Mouse (Mus musculus) central nervous system, embryonic 14 days (tissue): ENCODE data around the gene Smarcb1. TPM values are rescaled to one million over a fixed set of nuclear protein-coding genes. Genes with fewer than 3 reads are reported as not detected.

Experiments
- polyA plus RNA-seq: library from polyadenylated mRNA; depleted of rRNA; stranded (reverse); fragments of >200 nt; gene quantifications from 2 replicates; pipeline ENCODE4 v1.2.3, GENCODE M21; 2012; rRNA removed

The Smarcb1 gene
- polyA plus RNA-seq: 147 TPM in 2 replicates

DNA sequence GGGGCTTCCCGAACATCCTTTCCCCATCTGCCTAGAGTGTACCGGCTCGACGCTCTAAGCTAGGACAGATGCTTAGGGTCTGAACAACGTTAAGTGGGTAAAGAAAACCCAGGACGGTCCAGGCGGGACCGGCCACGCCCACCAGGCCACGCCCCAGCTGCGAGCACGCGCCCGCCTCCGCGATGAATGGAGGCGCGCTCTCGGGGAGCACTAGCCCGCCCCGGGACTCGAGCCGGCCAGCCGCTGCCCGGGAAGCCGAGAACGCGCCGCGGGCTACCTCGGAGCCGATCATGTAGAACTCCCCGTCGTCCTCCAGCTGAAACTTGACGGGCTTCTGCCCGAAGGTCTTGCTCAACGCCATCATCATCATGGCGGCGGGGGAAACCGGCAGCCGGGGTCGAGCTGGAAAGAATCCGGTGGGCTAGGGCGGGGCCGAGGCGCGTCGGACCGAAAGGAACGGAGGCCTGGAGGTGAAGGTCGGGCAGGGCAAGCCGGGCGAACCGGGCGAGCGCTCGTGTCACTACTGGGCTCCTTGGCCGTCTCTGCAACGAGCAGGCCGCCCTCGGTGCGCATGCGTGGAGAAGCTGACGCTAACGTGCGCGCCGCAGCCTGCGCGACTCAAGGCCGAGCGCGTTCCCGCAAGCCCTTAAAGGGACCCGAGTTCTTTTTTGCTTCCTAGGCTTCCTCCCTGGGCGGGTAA, at the start of gene Smarcb1:
Smarcb1 (minus strand) TSS at position 592 of the 700 bp plus-strand sequence.

GRCm38 (mm10) chr10:75954381-75954811, 33.0 kb upstream of the Smarcb1 start, which contains the start of gene Gm5134:
Gm5134 (plus strand) TSS chr10:75954514.

DNA sequence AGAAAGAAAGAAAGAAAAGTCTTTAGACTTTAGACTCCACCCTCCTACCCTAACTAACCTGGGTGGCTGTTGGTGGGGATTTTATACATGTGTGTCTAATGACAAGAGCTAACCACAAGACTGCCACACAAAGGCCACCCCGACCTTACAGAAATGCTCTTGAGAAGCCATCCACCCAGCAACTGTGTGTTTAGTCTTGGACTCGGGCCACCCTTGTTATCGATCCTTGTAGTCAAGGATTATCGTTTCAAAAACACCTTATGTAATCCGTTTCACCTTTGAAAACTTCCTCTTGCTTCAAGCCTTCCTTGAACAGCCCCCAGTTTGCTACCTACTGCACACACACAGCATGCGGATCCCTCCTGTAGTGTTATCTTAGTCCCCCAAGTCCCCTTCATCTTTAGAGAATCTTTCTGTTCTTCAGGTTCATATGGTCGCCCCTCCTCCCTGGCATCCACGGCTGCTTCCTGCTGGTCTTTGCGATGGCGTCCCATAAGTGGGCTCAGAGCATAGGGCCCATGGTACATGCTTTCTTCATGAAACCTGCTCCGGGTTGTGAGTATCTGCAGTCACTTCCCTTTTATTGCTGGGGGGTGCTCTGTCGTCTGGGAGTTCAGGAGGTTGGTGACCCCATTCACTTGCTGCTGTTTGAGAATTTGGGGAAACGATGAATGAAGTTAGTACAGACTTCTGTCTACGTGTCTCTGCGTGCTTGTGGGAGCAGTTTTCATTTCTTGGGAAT, 21.5 kb upstream of the Smarcb1 start, which contains the start of gene Vpreb3:
Vpreb3 (plus strand) TSS at position 322 of the 742 bp plus-strand sequence.

DNA sequence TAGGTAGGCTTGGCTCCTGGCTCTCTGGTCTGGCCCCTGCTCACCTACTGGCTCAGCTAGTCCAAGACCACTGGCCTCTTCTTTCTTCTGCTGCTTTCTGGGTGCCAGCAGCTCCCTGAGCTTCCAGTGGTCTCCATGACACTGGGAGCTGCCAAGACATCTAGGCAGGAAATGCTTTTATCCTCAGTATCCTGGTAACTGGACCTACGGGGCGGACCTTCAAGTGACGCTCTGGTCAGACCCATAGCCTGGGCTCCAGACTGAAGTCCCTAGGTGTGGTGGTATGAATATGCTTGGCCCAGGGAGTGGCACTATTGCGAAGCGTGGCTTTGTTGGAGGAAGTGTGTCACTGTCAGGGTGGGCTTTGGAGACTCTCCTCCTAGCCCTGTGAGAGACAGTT, 19.1 kb upstream of the Smarcb1 start, which contains the start of gene Gm867:
Gm867 (minus strand) TSS at position 153 of the 400 bp plus-strand sequence.

GRCm38 (mm10) chr10:75935680-75936541, 14.5 kb upstream of the Smarcb1 start, which contains the start of gene Mmp11:
Mmp11 (minus strand) TSS chr10:75936496.

DNA sequence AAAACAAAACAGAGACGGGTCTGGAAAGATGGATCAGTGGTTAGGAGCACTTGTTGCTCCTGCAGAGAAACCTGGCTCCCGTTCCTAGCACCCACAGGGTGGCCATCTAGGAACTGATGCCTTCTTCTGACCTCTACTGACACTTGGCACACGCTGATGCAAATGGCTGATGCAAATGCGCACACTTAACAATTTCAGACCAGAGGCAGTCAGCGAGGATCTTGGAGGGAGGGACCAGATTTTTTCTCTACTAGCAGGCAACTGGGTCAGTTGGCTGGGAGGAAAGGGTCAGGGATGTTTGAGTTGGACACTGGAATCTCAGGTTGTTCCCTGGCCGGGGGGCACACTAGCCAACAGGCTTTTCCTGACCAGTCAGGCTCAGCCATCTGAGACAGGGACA, 11.5 kb upstream of the Smarcb1 start, which contains the start of gene Chchd10:
Chchd10 (plus strand) TSS at position 240 of the 400 bp plus-strand sequence.

DNA sequence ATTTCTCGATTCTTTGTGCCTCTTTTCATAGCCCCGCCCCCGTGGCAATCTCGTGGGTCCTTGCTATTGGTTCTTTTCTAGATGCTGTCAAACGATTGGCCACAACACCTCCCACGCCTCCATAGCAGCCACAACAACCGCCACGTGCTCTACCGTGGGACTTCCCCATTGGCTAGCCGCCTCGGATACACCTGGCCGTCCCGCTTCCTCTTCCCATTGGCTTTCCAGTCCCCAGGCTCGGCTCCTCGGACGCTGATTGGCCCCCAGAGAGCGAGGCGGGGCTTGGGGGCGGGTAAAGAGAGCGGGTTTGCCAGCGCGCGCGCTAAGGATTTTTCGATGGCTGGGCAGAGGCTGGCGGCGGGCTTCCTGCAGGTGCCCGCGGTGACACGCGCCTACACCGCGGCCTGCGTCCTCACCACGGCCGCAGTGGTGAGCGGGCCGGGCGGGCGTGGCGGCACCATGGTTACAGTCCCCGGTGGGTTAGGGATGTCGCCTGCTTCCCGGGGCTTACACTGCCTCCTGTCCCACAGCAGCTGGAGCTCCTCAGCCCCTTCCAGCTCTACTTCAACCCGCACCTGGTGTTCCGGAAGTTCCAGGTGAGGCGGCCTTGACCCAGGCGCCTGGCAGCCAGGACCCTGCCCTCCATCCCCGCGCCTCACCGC, 28.2 kb downstream of the Smarcb1 start, which contains the start of gene Derl3:
Derl3 (plus strand) TSS at position 325 of the 662 bp plus-strand sequence.

DNA sequence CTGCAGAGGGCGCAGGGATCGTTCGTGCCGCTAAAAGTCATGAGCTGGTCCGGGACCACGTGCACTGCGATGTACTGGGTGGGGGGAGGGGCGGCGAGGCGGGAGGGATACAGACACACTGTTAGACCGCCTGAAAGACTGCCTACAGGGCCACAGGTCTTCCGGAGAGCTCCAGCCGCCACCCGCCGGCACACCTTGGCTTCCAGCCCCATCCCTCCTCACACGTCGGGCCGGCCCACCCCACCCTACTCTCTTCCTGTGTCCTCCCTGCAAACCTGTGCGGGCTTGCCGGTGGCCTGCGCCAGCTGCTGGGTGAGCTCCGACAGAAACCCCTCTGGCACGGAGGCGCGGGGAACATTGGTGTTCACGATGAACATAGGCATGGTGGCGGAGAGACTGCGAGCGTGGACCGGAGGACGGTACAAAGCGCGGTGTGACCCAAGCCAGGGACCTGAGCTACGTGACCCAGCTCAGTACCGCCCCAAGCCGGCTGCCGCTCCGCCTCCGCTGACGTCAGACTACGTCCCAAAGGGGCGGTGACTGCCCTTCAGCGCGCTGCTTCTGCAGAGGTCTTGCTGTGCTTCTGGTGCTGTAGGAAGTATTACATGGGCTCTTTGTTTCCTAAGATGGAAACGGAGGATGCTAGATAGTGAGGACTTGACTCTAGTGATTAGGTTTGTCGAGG, 61.5 kb downstream of the Smarcb1 start, which contains the start of gene Mif:
Mif (minus strand) TSS at position 455 of the 685 bp plus-strand sequence.

Other genes starting within 250 kb of the Smarcb1 start
- gene Cabin1, start 157.3 kb downstream of the Smarcb1 start, polyA plus RNA-seq: 43.6 and 46.2 TPM in 2 replicates
- gene Ddt, start 148.2 kb downstream of the Smarcb1 start, polyA plus RNA-seq: 58.7 and 64.5 TPM in 2 replicates
- 0.19 TPM in 1 of 2 replicates, not detected in the other for gene Gm20441, start 140.7 kb downstream of the Smarcb1 start, polyA plus RNA-seq
- gene Gstt3, start 140.2 kb downstream of the Smarcb1 start, polyA plus RNA-seq: 1.1 and 4.6 TPM in 2 replicates
- 10.6 and 12.6 TPM in 2 replicates for gene Gstt1, start 123.0 kb downstream of the Smarcb1 start, polyA plus RNA-seq
- 0.08 TPM in 1 of 2 replicates, not detected in the other for gene Gstt4, start 99.1 kb downstream of the Smarcb1 start, polyA plus RNA-seq
- gene Gstt2, start 84.2 kb downstream of the Smarcb1 start, polyA plus RNA-seq: 10.4 and 14.7 TPM in 2 replicates
- 1,561 and 1,730 TPM in 2 replicates for gene Mif, start 61.4 kb downstream of the Smarcb1 start, polyA plus RNA-seq
- gene Derl3, start 28.2 kb downstream of the Smarcb1 start, polyA plus RNA-seq: 2.6 and 4.1 TPM in 2 replicates
- 25.8 and 31.6 TPM in 2 replicates for gene Chchd10, start 11.5 kb upstream of the Smarcb1 start, polyA plus RNA-seq
- gene Mmp11, start 14.9 kb upstream of the Smarcb1 start, polyA plus RNA-seq: 33.8 and 48.8 TPM in 2 replicates
- 0.63 and 0.96 TPM in 2 replicates for gene Gm867, start 19.1 kb upstream of the Smarcb1 start, polyA plus RNA-seq
- gene Vpreb3, start 21.4 kb upstream of the Smarcb1 start, polyA plus RNA-seq: 0.21 and 0.23 TPM in 2 replicates
- gene Gm5134, start 32.9 kb upstream of the Smarcb1 start, polyA plus RNA-seq: 0.08 and 0.11 TPM in 2 replicates
- 11.0 and 13.2 TPM in 2 replicates for gene Zfp280b, start 111.0 kb upstream of the Smarcb1 start, polyA plus RNA-seq
- gene Slc5a4b, start 189.3 kb upstream of the Smarcb1 start, polyA plus RNA-seq: not detected in 2 replicates
- 0.09 and 0.26 TPM in 2 replicates for gene Slc5a4a, start 225.8 kb upstream of the Smarcb1 start, polyA plus RNA-seq